Mouse (Mus musculus) embryonic fibroblast, embryonic 13.5 days (primary cell): Measurements from ENCODE around the gene Ube3b.

ENCODE experiments used
- CTCF ChIP-seq: IDR thresholded peaks from 2 replicates; pipeline ENCODE4 v1.5.1; 2011; ENCODE audit warnings: mild to moderate bottlenecking, control low read depth, low read length, moderate library complexity, borderline replicate concordance; ENCODE audit not compliant: insufficient read depth
- POLR2A ChIP-seq: IDR thresholded peaks from 2 replicates; pipeline ENCODE4 v1.6.1; 2011; ENCODE audit warnings: low read depth, mild to moderate bottlenecking, control low read depth, low read length, moderate library complexity

GRCm38 (mm10) chr5:114422591-114422990, 42.2 kb downstream of the Ube3b start:
- no peak for TF ChIP-seq CTCF
- no peak for TF ChIP-seq POLR2A
